Mouse (Mus musculus): ENCODE data around the gene Tbc1d30.
A peak's percentile ranks its signal among the peaks of the same experiment; 100 is the strongest.
"Not testable (repeated sequence)": the region's sequence is repeated elsewhere in the genome, so short reads cannot be mapped to it uniquely, and the experiment has no call there.

Gene Tbc1d30

DNA sequence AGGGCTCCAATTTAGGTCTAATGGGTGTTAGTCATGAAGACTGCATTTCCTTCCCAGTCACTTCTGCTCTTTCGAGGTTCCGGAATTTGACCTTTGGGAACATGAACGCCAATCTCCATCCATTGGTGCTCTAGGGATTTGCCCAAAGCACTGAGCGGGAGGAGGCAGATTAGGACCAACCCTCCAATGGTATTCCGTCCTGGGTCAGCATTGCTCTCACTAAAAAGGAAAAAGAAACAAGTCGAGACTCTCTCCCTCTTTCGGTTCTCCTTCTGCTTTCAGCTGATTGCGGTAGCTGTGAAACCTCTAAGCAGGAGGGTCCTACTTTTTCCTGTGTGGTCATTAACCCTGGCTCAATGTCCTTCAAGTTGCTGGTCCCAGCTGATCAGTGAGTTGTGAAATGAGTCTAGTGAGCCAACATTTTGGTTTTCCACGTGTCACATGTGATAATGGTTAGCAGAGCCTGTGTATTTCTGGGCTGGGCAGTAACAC, 14.7 kb upstream of the Tbc1d30 start:
- peak; percentile 37 to 59 for DNase-seq (ENCODE audit: low spot score in 2 of 2)

DNA sequence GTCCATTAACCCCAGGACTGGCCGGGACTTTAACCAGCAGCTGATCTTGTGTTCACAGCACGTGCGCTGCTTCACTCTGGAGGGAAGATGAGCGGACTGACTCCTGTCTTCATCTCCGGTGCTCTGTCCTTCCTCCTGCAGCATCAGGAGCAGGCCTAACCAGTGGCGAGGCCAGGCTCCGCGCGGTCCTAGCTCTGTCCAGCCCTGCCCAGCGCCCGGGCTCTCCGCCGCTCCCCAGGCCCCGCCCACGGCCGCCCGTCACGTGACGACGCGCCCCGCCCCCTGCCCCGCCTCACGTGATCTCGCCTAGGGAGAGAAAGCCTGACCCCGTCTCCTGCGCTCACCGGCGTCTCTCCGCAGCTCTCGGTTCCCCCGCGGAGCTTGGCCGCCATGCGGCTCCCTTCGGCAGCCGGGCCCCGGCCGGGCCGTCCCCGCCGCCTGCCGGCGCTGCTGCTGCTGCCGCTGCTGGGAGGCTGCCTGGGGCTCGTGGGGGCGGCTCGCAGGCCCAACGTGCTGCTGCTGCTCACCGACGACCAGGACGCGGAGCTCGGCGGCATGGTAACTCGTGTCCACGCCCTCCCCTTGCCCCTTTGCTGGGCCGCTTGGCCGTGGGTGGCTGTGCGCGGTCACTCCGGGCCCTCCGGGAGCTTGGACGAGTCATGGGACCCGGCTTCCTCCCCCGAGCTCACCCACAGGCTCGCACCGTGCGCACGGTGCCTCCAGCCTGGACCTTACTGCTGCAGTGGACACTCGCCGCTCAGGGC, 13.9 kb upstream of the Tbc1d30 start, which contains the start of gene Gns:
Gene Gns (plus strand): TSS at position 290 of the 764 bp plus-strand sequence.
- DNase-seq (ENCODE audit: low spot score in 2 of 2) = peak; percentile 80 to 81

GRCm38 (mm10) chr10:121364306-121364705, 13.2 kb upstream of the Tbc1d30 start:
- no peak for DNase-seq (ENCODE audit: low spot score in 2 of 2)

- no peak for DNase-seq (ENCODE audit: low spot score in 2 of 2)
These were observed 12.1 kb upstream of the Tbc1d30 start for GRCm38 (mm10) chr10:121363201-121363600.

GRCm38 (mm10) chr10:121360358-121360757, 9.3 kb upstream of the Tbc1d30 start:
- no peak for DNase-seq (ENCODE audit: low spot score in 2 of 2)

DNA sequence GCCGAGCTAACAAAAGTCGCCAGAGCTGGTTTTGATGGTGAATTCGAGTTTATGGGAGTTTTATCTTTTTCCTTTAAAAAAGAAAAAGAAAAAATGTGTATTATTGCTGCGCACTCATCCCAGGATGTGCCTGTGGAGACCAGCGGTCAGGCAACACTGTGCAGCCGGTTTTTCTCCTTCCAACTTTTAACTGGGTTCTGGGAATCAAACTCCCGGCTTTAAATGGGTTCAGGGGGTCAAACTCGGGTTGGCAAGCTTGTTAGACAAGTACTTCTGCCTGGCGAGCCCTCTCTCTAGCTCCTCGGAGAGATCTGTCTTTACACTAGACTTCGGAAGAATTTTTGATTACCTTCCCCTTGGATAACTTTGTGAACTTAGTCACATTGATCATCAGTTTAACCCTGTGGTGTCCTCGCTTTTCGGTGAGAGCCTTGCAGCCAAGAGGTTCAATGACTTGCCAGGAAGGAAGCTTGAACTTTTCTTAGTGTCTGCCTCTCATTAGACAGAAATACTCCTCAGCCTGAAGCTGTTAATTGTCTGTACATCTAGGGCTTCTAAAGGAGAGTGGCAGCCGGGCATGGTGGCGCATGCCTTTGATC, 713 bp upstream of the Tbc1d30 start:
- no peak for DNase-seq (ENCODE audit: low spot score in 2 of 2)

GRCm38 (mm10) chr10:121350357-121351065, 567 bp downstream of the Tbc1d30 start:
- DNase-seq (ENCODE audit: low spot score in 2 of 2) = no peak

DNA sequence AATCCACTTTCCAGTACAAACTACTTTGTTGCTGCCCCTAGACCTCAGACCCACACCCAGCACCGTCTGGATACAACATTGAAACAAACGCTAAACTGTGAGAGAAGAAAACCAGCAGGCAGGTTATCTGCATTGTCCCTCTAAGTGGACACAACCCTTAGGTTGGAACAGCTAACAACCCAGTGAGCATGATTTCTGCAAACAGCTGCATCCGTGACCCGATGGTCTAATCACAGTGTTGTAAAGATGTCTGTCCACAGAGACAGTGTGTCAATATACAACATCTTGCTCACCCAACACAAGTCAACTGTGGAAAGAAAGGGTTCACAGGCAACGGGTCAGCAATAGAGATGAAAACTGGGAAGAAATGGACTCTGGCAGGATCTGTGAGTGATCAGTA, 1.8 kb downstream of the Tbc1d30 start:
- no peak for DNase-seq (ENCODE audit: low spot score in 2 of 2)

DNA sequence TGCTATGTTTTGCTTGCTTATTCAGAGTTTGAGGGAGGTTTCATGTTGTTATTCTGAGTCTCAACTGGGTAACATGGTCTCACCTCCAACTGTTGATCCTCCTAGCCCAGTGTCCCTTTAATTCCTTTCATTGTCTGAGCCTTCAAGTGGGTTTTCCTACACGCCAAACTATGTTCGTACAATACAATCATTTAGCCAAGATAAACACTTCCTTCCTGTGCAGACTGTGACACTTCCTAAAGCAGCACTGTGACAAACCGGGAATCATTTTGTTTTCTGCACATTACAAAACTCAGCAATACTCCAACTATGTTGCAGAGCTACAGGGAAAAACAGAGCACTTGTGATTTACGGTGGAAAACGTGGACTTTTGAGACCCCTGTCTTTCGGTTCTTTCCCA, 7.2 kb downstream of the Tbc1d30 start:
- no peak for DNase-seq (ENCODE audit: low spot score in 2 of 2)

GRCm38 (mm10) chr10:121342260-121342659, 8.8 kb downstream of the Tbc1d30 start:
- DNase-seq (ENCODE audit: low spot score in 2 of 2) = no peak

- DNase-seq (ENCODE audit: low spot score in 2 of 2) = no peak
These were observed 10.1 kb downstream of the Tbc1d30 start for GRCm38 (mm10) chr10:121340754-121341593.

DNA sequence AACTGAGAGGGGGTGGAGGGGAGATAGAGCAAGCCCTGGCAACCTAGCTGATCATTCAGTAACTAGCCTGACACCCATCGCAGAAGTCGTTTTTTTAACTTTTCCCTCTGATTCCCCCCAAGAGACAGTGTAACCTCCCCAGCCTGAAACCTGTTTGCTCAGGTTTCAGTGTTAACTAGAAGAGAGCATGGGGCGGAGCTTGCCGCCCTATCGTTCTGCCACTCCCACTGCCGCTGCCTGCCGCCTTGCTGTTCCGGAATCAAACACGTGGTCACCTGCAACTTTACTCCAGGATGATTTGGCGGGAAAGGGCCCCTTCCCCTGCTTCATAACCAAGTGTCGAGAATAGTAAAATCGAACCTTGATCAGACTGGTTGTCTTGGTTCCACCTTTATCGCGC, 14.5 kb downstream of the Tbc1d30 start:
- DNase-seq (ENCODE audit: low spot score in 2 of 2) = not testable (repeated sequence)

- DNase-seq (ENCODE audit: low spot score in 2 of 2) = peak; percentile 44 to 64
These were observed 16.5 kb downstream of the Tbc1d30 start for GRCm38 (mm10) chr10:121334576-121334975.

- peak; percentile 37 to 41 for DNase-seq (ENCODE audit: low spot score in 2 of 2)
These were observed 20.1 kb downstream of the Tbc1d30 start for GRCm38 (mm10) chr10:121330940-121331339.

GRCm38 (mm10) chr10:121329586-121329985, 21.5 kb downstream of the Tbc1d30 start:
- no peak for DNase-seq (ENCODE audit: low spot score in 2 of 2)

DNA sequence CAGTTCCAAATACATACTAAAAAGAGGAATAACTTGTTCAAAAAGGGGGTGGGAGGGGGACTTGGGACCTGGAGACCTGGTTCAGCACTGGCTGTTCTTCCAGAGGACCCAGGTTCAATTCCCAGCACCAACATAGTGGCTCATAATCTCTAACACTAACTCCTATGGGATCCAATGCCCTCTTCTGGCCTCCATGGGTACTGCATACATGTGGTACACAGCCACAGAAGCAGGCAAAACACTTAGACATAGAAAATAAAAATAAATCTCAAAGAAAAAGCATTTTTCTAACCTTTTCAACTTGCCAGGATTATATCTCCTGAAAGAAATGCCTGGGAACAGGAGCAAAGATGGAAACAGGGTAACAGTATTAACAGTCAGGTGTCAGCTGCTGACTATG, 24.9 kb downstream of the Tbc1d30 start:
- no peak for DNase-seq (ENCODE audit: low spot score in 2 of 2)

DNA sequence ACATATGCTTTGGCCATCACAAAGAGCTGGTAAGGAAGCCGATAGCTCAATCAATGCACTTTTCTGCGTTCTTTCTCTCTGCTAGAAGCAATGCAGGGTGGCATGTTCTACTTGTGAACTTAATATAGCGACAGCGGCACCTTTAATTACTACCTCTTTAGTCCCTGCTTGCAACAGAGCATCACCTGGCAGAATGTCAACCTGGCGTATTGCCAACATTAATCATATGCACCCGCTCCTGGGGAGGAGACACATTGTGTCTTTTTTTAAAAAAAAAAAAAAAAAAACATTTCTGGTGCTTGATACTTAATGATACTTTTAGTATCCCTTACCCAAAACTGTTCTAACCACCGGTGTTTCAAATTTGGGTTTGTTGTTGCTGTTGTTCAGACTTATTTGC, 27.6 kb downstream of the Tbc1d30 start:
- no peak for DNase-seq (ENCODE audit: low spot score in 2 of 2)

GRCm38 (mm10) chr10:121318397-121318950, 32.6 kb downstream of the Tbc1d30 start:
- no peak for DNase-seq (ENCODE audit: low spot score in 2 of 2)

DNA sequence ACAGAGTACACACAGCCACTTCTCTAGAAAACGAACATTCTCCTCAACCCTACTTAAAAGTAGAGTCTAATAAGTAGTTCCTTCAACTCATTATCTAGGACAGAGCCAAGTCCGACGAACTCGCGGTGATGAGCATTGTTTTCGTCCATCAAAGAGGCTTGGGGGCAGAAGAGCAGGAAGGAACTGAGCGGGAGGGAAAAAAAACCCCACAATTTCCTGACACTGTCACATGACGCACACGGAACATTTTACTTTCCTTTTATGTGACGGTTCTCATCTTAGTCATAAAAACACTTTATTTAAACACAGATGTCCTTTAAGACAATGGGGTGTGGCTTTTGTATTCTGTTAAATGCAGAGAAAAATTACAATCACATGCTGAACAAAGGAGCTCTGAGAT, 34.7 kb downstream of the Tbc1d30 start:
- peak; percentile 19 to 44 for DNase-seq (ENCODE audit: low spot score in 2 of 2)

DNA sequence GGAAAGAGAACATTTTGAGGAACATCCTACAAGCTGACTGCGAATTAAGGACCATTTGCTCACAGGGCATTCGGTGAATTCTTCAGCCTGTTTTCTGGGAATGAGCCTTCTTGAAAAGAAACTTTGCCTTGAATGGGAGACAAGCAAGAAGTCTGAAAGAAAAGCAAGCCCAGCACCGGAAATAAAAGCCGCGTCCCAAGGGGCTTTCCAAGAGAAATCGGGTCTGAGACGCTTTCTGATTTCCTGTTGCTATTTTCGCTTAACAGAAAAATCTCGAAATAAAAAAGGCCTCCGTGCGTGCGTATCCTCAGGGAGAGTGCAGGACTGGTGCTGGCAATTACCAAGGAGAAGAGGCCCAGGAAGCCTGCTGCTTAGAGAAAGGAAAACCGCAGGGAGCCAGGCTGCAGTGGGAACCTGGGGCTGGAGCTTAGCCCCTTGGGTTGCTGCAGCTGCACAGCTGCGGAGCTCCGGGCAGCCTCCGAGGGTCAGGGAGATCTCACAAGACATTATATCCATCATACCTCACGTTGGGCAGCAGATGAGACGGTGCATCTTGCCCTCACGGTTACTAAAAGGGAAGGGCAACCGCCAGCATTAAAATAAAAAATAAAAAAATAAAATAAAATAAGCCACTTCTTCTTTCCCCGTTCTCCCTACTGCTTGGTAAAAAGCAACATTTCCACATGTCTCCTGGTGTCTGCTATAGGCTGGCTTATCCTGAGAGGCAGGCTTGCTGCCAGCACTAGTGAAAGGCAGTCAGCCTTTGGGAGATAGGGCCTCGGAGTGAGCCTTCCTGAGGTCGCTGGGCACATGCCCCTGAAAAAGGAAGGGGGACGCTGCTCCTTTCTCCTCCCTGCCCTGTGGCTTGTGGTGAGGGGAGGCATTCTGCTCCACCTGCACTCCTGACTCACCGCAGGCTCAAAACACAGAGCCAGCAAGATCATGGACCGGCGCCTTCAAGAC, 35.5 kb downstream of the Tbc1d30 start:
- DNase-seq (ENCODE audit: low spot score in 2 of 2) = no peak

Data from spleen, postnatal 36 days (tissue).